Mouse (Mus musculus): ENCODE measurements at regions not wholly inside any gene's neighbourhood (a gene's known extent, or its start where the extent isn't known, plus 50 kb on each side); places are given as distances from the start of the nearest gene placed in this dataset.

- Histone ChIP-seq H3K27ac (ENCODE audit: insufficient read depth, low read depth) (no peak overlapping the region), H3K27me3 (replicated peaks) (no peaks in the 10 kb centered on the region), H3K4me3 (replicated peaks in 1 of 3; ENCODE audit: low read depth in 2 of 3, low read length in 2 of 3, poor library complexity in 1 of 3) (no peak overlapping the region), H3K4me2 (ENCODE audit: insufficient read depth, low read depth, poor library complexity, severe bottlenecking) (no peak overlapping the region), H3K9me3 (replicated peaks; ENCODE audit: low read length) (no peaks in the 10 kb centered on the region), H3K36me3 (replicated peaks in 1 of 2; ENCODE audit: control insufficient read depth in 1 of 2, insufficient read depth in 1 of 2, low read length in 1 of 2) (no peaks in the 10 kb centered on the region), H3K9ac (ENCODE audit: insufficient read depth, low read depth) (no peak overlapping the region), H3K79me2 (replicated peaks; ENCODE audit: control insufficient read depth, extremely low read depth, insufficient read depth, poor library complexity, severe bottlenecking) (no peaks in the 10 kb centered on the region), H3K4me1 (ENCODE audit: control insufficient read depth in 1 of 2, insufficient read depth in 2 of 2) (no peaks in the 10 kb centered on the region; a peak in 1 of 4 replicates)
- dilution Hi-C loops (cut with MboI; ENCODE audit: extremely low pct_ligation_motif_present, extremely low pct_unique_long_range_greater_than_20kb, low sequenced_read_pairs) (no loop called here), in situ Hi-C loops (cut with MboI; ENCODE audit: low pct_ligation_motif_present, low pct_unique_long_range_greater_than_20kb, low sequenced_read_pairs) (no loop called here)
- no peak for DNase-seq (ENCODE audit: extremely low read depth)
- TF ChIP-seq E2F4 (IDR thresholded peaks at IDR 0.05; ENCODE audit: insufficient replicate concordance, low read depth, low read length) (no peak), POLR2A (IDR thresholded peaks at IDR 0.05; ENCODE audit: low read depth, low read length) (no peak), UBTF (IDR thresholded peaks at IDR 0.05; ENCODE audit: low read depth, low read length) (no peak)
Observed at GRCm38 (mm10) chr16:52863554-52863953, 409.7 kb upstream of the Alcam start.

- Histone ChIP-seq H3K9me3 (replicated peaks; ENCODE audit: low read length) (no peaks in the 10 kb centered on the region), H3K4me2 (ENCODE audit: insufficient read depth, low read depth, poor library complexity, severe bottlenecking) (no peak overlapping the region), H3K27ac (ENCODE audit: insufficient read depth, low read depth) (no peak overlapping the region), H3K36me3 (replicated peaks in 1 of 2; ENCODE audit: control insufficient read depth in 1 of 2, insufficient read depth in 1 of 2, low read length in 1 of 2) (no peaks in the 10 kb centered on the region), H3K4me1 (ENCODE audit: control insufficient read depth in 1 of 2, insufficient read depth in 2 of 2) (no peaks in the 10 kb centered on the region; a peak in 1 of 4 replicates), H3K4me3 (replicated peaks in 1 of 3; ENCODE audit: low read depth in 2 of 3, low read length in 2 of 3, poor library complexity in 1 of 3) (no peak overlapping the region), H3K79me2 (replicated peaks; ENCODE audit: control insufficient read depth, extremely low read depth, insufficient read depth, poor library complexity, severe bottlenecking) (no peaks in the 10 kb centered on the region), H3K9ac (ENCODE audit: insufficient read depth, low read depth) (no peak overlapping the region), H3K27me3 (replicated peaks) (no peaks in the 10 kb centered on the region)
- TF ChIP-seq ZKSCAN1 (IDR thresholded peaks at IDR 0.05; ENCODE audit: borderline replicate concordance, low read depth, low read length) (no peak), NELFE (IDR thresholded peaks at IDR 0.05; ENCODE audit: low read depth, low read length) (no peak), RAD21 (IDR thresholded peaks at IDR 0.05; ENCODE audit: low read depth, low read length) (no peak), RCOR1 (conservative IDR thresholded peaks at IDR 0.05; ENCODE audit: low read depth, low read length) (no peak), CTCF (conservative IDR thresholded peaks at IDR 0.05 in 1 of 2, IDR thresholded peaks at IDR 0.05 in 1 of 2; ENCODE audit: low read depth in 2 of 2, low read length in 2 of 2) (no peak), CHD2 (IDR thresholded peaks at IDR 0.05; ENCODE audit: low read length) (no peak), IRF4 (IDR thresholded peaks at IDR 0.05; ENCODE audit: low read depth, low read length) (no peak), HCFC1 (IDR thresholded peaks at IDR 0.05; ENCODE audit: low read depth, low read length) (no peak), NRF1 (IDR thresholded peaks at IDR 0.05; ENCODE audit: low read depth, low read length) (no peak), EP300 (IDR thresholded peaks at IDR 0.05; ENCODE audit: low read length) (no peak), ZNF384 (IDR thresholded peaks at IDR 0.05; ENCODE audit: low read depth, low read length) (no peak), E2F4 (IDR thresholded peaks at IDR 0.05; ENCODE audit: insufficient replicate concordance, low read depth, low read length) (no peak), SMC3 (IDR thresholded peaks at IDR 0.05; ENCODE audit: low read depth, low read length) (no peak)
- DNase-seq (ENCODE audit: extremely low read depth), result no peak
- in situ Hi-C loops (cut with MboI; ENCODE audit: low pct_ligation_motif_present, low pct_unique_long_range_greater_than_20kb, low sequenced_read_pairs) (no loop called here), dilution Hi-C loops (cut with MboI; ENCODE audit: extremely low pct_ligation_motif_present, extremely low pct_unique_long_range_greater_than_20kb, low sequenced_read_pairs) (no loop called here)
Observed at GRCm38 (mm10) chr16:52861263-52861662, 407.4 kb upstream of the Alcam start.
